Mouse (Mus musculus) forebrain, embryonic 16.5 days (tissue): ENCODE results near the gene Lrrc2. TPM values are rescaled to one million over a fixed set of nuclear protein-coding genes. Genes with fewer than 3 reads are reported as not detected.

ENCODE experiments used
- ATAC-seq: fragments of 200-750 bp; cut with Nextera tagmentation; 2 replicates; pipeline ENCODE4 v1.8.0; 2017; ENCODE audit warnings: mild to moderate bottlenecking, moderate library complexity
- H3K27ac ChIP-seq: fragments of 300-500 bp; sonication (generic); 2 replicates; pipeline ENCODE4 v1.5.1; 2014; ENCODE audit warnings: low read length, control low read depth
- H3K27me3 ChIP-seq: fragments of 300-500 bp; sonication (generic); replicated peaks from 2 replicates; pipeline ENCODE4 v1.6.1; 2014; ENCODE audit warnings: low read length; ENCODE audit not compliant: control insufficient read depth, insufficient read depth
- H3K36me3 ChIP-seq: fragments of 300-500 bp; sonication (generic); 2 replicates; pipeline ENCODE4 v1.6.1; 2014; ENCODE audit not compliant: control insufficient read depth, insufficient read depth
- H3K4me1 ChIP-seq: fragments of 300-500 bp; sonication (generic); replicated peaks from 2 replicates; pipeline ENCODE4 v1.6.1; 2014; ENCODE audit warnings: low read length; ENCODE audit not compliant: control insufficient read depth, insufficient read depth
- H3K4me2 ChIP-seq: fragments of 300-500 bp; sonication (generic); 2 replicates; pipeline ENCODE4 v1.6.1; 2014; ENCODE audit warnings: mild to moderate bottlenecking, low read length, control low read depth
- H3K4me3 ChIP-seq: fragments of 300-500 bp; sonication (generic); replicated peaks from 2 replicates; pipeline ENCODE4 v1.5.1; 2014; ENCODE audit warnings: mild to moderate bottlenecking, low read length, control low read depth
- H3K9ac ChIP-seq: fragments of 300-500 bp; sonication (generic); replicated peaks from 2 replicates; pipeline ENCODE4 v1.6.1; 2014; ENCODE audit warnings: low read depth, low read length, control low read depth
- H3K9me3 ChIP-seq: fragments of 300-500 bp; sonication (generic); 2 replicates; pipeline ENCODE4 v1.6.1; 2016; ENCODE audit warnings: low read length; ENCODE audit not compliant: control insufficient read depth
- WGBS: fragments of 180-500 bp; shearing (Covaris S2); extraction: QIAGEN DNeasy Blood & Tissue Kit; methylation state at CpG from one replicate; pipeline ENCODE4 v1.1.7; 2014; 5-methylcytosine and 5-hydroxymethylcytosine counted together
- polyA plus RNA-seq: library from polyadenylated mRNA; unstranded; fragments of >200 nt; fragmentation: Nextera tagmentation; extraction: Ambion mirVana; gene quantifications from 2 replicates; pipeline ENCODE4 v1.2.1, GENCODE M21; 2015

The Lrrc2 gene
- polyA plus RNA-seq, 1 experiment from 2014 or later, result 0.57 TPM

DNA sequence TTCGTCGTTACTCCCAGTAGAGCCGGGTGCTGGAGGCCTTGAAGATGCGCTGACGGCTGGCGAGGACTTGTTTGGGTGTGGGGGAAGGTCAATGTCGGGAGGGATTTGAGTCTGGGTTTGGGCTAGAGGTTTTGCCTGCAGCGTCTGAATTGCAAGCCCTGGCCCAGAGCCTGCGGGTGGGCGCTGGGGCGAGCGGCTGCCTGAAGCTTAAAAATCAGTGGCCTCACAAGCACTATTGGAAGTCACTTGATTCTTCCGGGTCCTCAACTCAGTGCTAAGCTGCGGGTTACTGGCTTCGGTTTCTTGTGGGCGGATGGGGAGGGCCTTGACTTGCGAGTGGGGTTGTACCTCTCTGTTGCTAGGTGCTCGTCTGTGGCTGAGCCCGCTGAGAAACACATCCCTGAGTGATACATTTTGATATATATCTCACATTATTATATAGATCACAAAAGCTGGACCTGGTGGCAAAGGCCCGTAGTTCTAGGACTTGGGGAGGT is 4.7 kb upstream of the Lrrc2 start:
- Histone ChIP-seq H3K9ac (no peak overlapping the region), H3K4me3 (no peak overlapping the region), H3K4me1 (peaks cover 11% of the 10 kb centered on the region), H3K4me2 (no peak overlapping the region), H3K27me3 (peaks cover 24% of the 10 kb centered on the region), H3K9me3 (no peaks in the 10 kb centered on the region), H3K27ac (no peak overlapping the region), H3K36me3 (no peaks in the 10 kb centered on the region)
- no peak for ATAC-seq
- WGBS, result 14% methylated on average over 20 of the region's 20 CpGs

DNA sequence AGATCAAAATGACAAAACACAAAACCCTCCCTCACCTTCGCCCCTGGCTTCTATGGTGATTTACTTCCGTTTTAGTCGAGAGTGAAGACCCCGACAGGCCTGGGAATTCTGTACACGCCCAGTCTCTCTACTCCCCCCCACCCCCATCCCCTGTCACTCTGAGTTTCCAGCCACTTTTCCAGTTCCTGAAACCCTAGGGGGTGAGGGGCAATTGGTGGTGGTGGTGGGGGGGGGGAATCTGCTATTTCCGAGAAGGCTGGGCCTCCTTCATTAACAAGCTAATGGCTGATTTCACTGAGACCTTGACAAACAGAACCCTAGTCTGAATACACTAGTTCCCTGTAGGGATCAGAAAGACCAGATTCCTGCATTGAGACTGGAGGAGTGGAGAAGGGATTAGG is 4.1 kb upstream of the Lrrc2 start:
- WGBS, result 11% methylated on average over 6 of the region's 6 CpGs
- peaks cover 24% of the 10 kb centered on the region for H3K27me3 ChIP-seq
- no peaks in the 10 kb centered on the region for H3K36me3 ChIP-seq
- no peak overlapping the region for H3K4me2 ChIP-seq
- ATAC-seq, result no peak
- H3K9ac ChIP-seq, result no peak overlapping the region
- H3K27ac ChIP-seq, result no peak overlapping the region
- H3K4me3 ChIP-seq, result no peak overlapping the region
- no peaks in the 10 kb centered on the region for H3K9me3 ChIP-seq
- H3K4me1 ChIP-seq, result peaks cover 11% of the 10 kb centered on the region

DNA sequence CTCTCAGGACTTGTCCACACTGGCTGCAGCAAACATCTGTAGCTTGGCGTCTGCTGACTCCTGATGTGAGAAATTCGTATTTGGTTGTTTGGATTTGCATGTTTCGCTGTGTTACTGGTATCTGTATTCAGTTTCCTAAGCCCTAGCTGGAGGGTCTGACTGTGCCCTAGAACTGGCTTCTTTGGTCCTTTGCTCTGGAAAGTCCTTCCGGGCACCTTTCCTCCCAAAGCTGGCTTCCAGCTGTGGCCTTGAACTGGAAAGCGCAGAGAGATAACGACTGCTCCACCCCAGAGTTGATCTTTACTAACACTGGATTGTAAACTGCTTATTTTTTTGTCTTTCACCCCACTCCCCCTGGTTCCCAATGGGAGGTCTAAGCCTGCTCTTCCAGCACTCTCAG is 3.4 kb upstream of the Lrrc2 start:
- peaks cover 26% of the 10 kb centered on the region for H3K27me3 ChIP-seq
- no peaks in the 10 kb centered on the region for H3K36me3 ChIP-seq
- no peak for ATAC-seq
- no peak overlapping the region for H3K9ac ChIP-seq
- no peak overlapping the region for H3K4me3 ChIP-seq
- no peak overlapping the region for H3K4me2 ChIP-seq
- WGBS, result 29% methylated on average over 6 of the region's 6 CpGs
- no peaks in the 10 kb centered on the region for H3K9me3 ChIP-seq
- peaks cover 11% of the 10 kb centered on the region for H3K4me1 ChIP-seq
- H3K27ac ChIP-seq, result no peak overlapping the region

DNA sequence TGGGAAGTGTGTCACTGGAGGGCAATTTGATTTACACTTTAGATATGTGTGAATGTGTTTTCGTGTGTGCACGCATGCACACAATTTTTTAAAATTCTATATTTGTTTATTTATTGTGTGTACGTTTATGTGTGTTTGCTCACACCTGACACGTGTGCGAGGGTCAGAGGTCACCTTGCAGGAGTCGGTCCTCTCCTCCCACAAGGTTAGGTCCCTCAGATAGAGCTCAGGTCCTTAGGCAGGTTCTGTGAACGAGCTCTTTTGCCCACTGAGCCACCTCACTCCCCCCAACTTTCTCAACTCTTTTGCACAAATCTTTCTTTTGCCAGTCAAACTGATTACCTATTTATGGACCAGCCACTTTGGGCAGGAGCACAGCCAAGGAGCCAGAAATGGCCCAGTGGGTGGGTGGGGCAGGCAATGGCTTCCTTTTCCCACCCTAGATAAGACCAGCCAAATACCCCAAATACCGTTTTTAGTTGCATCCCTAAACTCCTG is 2.5 kb upstream of the Lrrc2 start:
- no peaks in the 10 kb centered on the region for H3K9me3 ChIP-seq
- ATAC-seq, result no peak
- H3K9ac ChIP-seq, result no peak overlapping the region
- no peak overlapping the region for H3K27ac ChIP-seq
- H3K27me3 ChIP-seq, result peaks cover 26% of the 10 kb centered on the region
- no peaks in the 10 kb centered on the region for H3K36me3 ChIP-seq
- peaks cover 11% of the 10 kb centered on the region for H3K4me1 ChIP-seq
- 65% methylated on average over 8 of the region's 8 CpGs for WGBS
- H3K4me2 ChIP-seq, result no peak overlapping the region
- no peak overlapping the region for H3K4me3 ChIP-seq

DNA sequence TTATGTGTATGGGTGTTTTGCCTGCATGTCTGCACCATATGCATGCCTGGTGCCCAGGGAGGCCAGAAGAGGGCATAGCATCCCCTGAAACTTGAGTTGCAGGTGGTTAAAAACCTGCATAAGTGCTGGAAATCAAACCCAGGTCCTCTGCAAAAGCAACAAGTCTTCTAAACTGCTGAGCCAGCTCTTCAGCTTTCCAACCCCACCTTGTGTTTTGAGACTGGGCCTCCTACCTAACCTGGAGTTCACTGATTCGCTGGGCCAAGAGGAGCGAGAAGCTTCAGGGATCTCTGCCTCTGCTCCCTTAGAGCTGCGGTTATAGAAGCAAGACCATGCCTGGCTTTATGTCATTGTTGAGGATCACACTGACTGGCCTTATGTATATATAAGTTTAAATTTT is 1.2 kb upstream of the Lrrc2 start:
- Histone ChIP-seq H3K4me1 (peaks cover 11% of the 10 kb centered on the region), H3K27me3 (peaks cover 16% of the 10 kb centered on the region), H3K9ac (no peak overlapping the region), H3K27ac (no peak overlapping the region), H3K4me2 (no peak overlapping the region), H3K9me3 (no peaks in the 10 kb centered on the region), H3K36me3 (no peaks in the 10 kb centered on the region), H3K4me3 (no peak overlapping the region)
- WGBS, result 94% methylated on average over 3 of the region's 3 CpGs
- ATAC-seq, result no peak

DNA sequence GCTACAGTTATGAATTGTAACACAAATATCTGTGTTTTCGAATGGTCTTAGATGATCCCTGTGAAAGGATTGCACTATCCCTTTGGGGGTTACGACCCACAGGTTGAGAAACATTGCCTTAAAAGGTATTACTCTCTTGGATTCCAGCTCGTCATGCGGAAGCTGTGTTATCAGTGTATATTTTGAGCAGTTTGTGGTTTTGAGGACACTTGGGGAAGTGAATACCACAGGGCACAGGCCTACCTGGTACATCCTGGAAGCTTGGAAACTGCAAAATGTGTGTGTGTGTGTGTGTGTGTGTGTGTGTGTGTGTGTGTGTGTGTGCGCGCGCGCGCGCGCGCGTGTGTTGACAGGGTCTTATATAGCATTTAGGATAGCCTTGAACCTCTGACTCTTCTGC is 521 bp downstream of the Lrrc2 start:
- H3K27ac ChIP-seq, result no peak overlapping the region
- ATAC-seq, result no peak
- peaks cover 9% of the 10 kb centered on the region for H3K27me3 ChIP-seq
- H3K4me2 ChIP-seq, result no peak overlapping the region
- H3K9me3 ChIP-seq, result no peaks in the 10 kb centered on the region
- 94% methylated on average over 13 of the region's 13 CpGs for WGBS
- no peaks in the 10 kb centered on the region for H3K36me3 ChIP-seq
- H3K4me3 ChIP-seq, result no peak overlapping the region
- H3K9ac ChIP-seq, result no peak overlapping the region
- H3K4me1 ChIP-seq, result peaks cover 2% of the 10 kb centered on the region

DNA sequence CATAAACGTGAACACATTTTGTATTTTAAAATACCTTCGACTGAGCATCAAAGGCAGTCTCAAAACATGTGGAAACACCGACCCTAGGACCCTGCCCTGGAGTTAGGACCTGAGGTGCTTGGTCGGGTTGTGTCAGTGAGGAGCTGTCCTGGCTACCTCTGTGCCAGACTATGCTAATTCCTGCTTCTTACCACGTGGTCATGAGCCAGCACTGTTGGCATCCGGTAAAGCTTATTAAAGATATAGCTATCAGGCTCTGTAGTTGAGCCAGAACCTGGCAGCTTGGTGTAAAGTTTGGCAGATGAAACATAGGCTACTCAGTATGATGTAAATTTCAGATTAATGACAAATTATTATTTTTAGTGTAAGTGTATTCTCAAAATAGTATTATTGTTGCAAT is 1.1 kb downstream of the Lrrc2 start:
- no peak for ATAC-seq
- Histone ChIP-seq H3K4me2 (no peak overlapping the region), H3K27ac (no peak overlapping the region), H3K9ac (no peak overlapping the region), H3K27me3 (peaks cover 7% of the 10 kb centered on the region), H3K36me3 (no peaks in the 10 kb centered on the region), H3K4me1 (no peaks in the 10 kb centered on the region), H3K9me3 (no peaks in the 10 kb centered on the region), H3K4me3 (no peak overlapping the region)
- 54% methylated on average over 6 of the region's 6 CpGs for WGBS

DNA sequence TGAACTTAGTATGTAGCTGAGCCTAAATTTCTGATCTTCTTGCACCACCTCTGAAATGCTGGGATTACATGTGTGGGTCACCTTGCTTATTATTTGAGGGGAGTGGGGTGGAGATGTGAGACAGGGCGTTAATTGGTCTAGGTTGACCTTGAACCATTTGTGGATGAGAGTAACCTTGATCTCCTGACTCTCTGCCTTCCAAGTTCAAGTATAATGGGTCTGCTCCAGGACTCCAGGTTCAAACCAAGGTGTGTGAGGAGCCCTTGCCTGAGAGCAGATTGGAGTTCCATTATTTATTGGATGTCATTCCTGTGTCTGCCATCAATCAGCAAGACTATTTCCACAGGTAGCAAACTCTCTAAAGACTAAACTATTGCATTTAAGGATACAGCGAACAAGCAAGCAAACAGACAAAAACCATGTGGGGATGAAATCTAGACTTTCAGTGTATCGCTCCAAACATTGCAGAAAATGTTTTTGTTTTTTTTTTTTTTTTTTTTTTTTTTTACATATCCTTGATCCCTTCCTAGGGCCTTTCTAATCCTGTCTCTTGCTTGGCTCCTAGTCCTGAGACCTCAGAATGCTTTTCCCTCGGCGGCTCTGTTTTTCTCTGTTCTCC is 1.7 kb downstream of the Lrrc2 start:
- H3K4me2 ChIP-seq, result peak overlapping the region; percentile 93
- H3K36me3 ChIP-seq, result no peaks in the 10 kb centered on the region
- peak overlapping the region; percentile 67 for H3K4me3 ChIP-seq
- peaks cover 7% of the 10 kb centered on the region; the same call in 1 of the 2 replicates for H3K27me3 ChIP-seq
- 41% methylated on average over 5 of the region's 5 CpGs for WGBS
- peak overlapping the region; percentile 67 for H3K9ac ChIP-seq
- H3K27ac ChIP-seq, result no peak overlapping the region
- ATAC-seq, result no peak
- no peaks in the 10 kb centered on the region for H3K4me1 ChIP-seq
- H3K9me3 ChIP-seq, result no peaks in the 10 kb centered on the region

DNA sequence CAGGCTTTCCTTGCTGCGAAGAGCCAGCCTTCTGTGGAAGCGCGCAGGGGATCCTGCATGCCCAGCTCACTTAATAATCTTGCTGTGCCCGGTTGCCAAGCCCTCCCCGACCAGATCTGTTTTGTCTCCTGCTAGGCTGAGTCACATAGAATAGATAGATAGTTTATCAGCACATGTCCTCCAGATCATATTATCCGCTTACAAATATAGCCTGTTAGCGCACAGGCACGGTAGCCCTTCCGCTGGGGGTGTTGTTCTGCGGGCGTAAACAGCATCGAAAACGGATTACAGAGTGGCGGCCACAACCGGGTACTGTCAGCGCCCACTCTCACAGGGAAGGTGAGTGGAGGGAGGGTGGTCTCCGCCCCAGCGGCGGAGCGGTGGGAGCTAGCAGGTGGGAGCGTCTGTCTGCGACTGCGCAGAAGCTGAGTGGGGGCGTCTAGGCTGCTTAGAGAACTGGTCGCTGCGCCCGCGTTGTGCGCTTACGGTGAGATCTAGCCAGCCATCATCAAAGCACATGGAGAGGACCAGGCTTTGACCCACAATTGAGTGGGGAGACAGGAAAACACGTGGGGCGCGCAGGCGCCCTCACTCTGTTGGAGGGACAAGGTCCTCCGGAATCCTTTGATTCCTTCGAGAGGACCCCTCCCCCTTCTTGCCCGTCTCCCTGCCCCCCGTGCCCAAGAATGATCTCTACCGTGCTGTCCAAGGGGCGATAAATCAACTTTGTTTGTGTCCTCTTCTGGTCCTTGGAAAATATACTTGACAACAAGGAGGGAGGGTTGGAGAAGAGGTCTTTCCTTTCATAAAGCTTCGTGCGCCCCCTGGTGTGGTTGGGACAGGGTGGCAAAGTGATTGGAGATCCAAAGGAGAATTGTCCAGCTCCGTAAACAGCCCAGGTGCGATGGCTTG is 2.5 kb downstream of the Lrrc2 start:
- peak; percentile 94 for ATAC-seq
- Histone ChIP-seq H3K4me3 (peak overlapping the region; percentile 67), H3K36me3 (no peaks in the 10 kb centered on the region), H3K4me1 (no peaks in the 10 kb centered on the region), H3K9me3 (no peaks in the 10 kb centered on the region), H3K9ac (peak overlapping the region; percentile 67), H3K27ac (peak overlapping the region; percentile 24; the same call in 1 of the 2 replicates), H3K27me3 (peaks cover 7% of the 10 kb centered on the region; the same call in 1 of the 2 replicates), H3K4me2 (peak overlapping the region; percentile 93)
- under 1% methylated on average over 44 of the region's 44 CpGs for WGBS
